Mouse (Mus musculus) hindbrain, embryonic 16.5 days (tissue): ENCODE measurements at regions not wholly inside any gene's neighbourhood (a gene's known extent, or its start where the extent isn't known, plus 50 kb on each side); places are given as distances from the start of the nearest gene placed in this dataset.

Experiments
- ATAC-seq: fragments of 200-750 bp; cut with Nextera tagmentation; 2 replicates; pipeline ENCODE4 v1.8.0; 2017; ENCODE audit warnings: moderate TSS enrichment, moderate library complexity
- H3K27ac ChIP-seq: fragments of 300-500 bp; sonication (generic); 2 replicates; pipeline ENCODE4 v1.5.1; 2014; ENCODE audit warnings: low read depth, mild to moderate bottlenecking, control low read depth, low read length, moderate library complexity
- H3K27me3 ChIP-seq: fragments of 300-500 bp; sonication (generic); replicated peaks from 2 replicates; pipeline ENCODE4 v1.6.1; 2014; ENCODE audit warnings: low read length; ENCODE audit not compliant: control insufficient read depth, insufficient read depth
- H3K36me3 ChIP-seq: fragments of 300-500 bp; sonication (generic); 2 replicates; pipeline ENCODE4 v1.6.1; 2014; ENCODE audit warnings: mild to moderate bottlenecking, low read length, moderate library complexity, mixed read lengths; ENCODE audit not compliant: control insufficient read depth, insufficient read depth
- H3K4me1 ChIP-seq: fragments of 300-500 bp; sonication (generic); 2 replicates; pipeline ENCODE4 v1.6.1; 2014; ENCODE audit warnings: low read depth, low read length; ENCODE audit not compliant: control insufficient read depth, insufficient read depth
- H3K4me2 ChIP-seq: fragments of 300-500 bp; sonication (generic); 2 replicates; pipeline ENCODE4 v1.6.1; 2014; ENCODE audit warnings: mild to moderate bottlenecking, low read length, control low read depth, moderate library complexity
- H3K4me3 ChIP-seq: fragments of 300-500 bp; sonication (generic); 2 replicates; pipeline ENCODE4 v1.5.1; 2014; ENCODE audit warnings: mild to moderate bottlenecking, low read length, control low read depth, moderate library complexity
- H3K9ac ChIP-seq: fragments of 300-500 bp; sonication (generic); 2 replicates; pipeline ENCODE4 v1.6.1; 2014; ENCODE audit warnings: low read depth, mild to moderate bottlenecking, control low read depth, low read length, moderate library complexity
- H3K9me3 ChIP-seq: fragments of 300-500 bp; sonication (generic); 2 replicates; pipeline ENCODE4 v1.6.1; 2014; ENCODE audit warnings: mild to moderate bottlenecking, low read length, moderate library complexity; ENCODE audit not compliant: control insufficient read depth
- WGBS: fragments of 180-500 bp; shearing (Covaris S2); extraction: QIAGEN DNeasy Blood & Tissue Kit; methylation state at CpG from one replicate; pipeline ENCODE4 v1.1.7; 2014; 5-methylcytosine and 5-hydroxymethylcytosine counted together

- H3K4me2 ChIP-seq, result no peak overlapping the region
- no peak overlapping the region for H3K9ac ChIP-seq
- H3K36me3 ChIP-seq, result no peaks in the 10 kb centered on the region
- no peaks in the 10 kb centered on the region for H3K4me1 ChIP-seq
- H3K27me3 ChIP-seq, result no peaks in the 10 kb centered on the region
- H3K4me3 ChIP-seq, result no peak overlapping the region
- H3K9me3 ChIP-seq, result no peaks in the 10 kb centered on the region
- no peak overlapping the region for H3K27ac ChIP-seq
- WGBS, result 81% methylated on average over 9 of the region's 9 CpGs
- ATAC-seq, result no peak
Measured at GRCm38 (mm10) chr3:50830926-50831325, 387.5 kb upstream of the Slc7a11 start.

GRCm38 (mm10) chr3:50842216-50842615 is 382.0 kb upstream of the Noct start:
- no peaks in the 10 kb centered on the region for H3K36me3 ChIP-seq
- no peak overlapping the region for H3K4me2 ChIP-seq
- ATAC-seq, result no peak
- H3K4me3 ChIP-seq, result no peak overlapping the region
- H3K9ac ChIP-seq, result no peak overlapping the region
- H3K27me3 ChIP-seq, result no peaks in the 10 kb centered on the region
- 0 out of 2 replicates have a peak, but pooled peaks cover 7% of the 10 kb centered on the region for H3K4me1 ChIP-seq
- H3K27ac ChIP-seq, result no peak overlapping the region
- WGBS, result 67% methylated on average over 4 of the region's 4 CpGs
- H3K9me3 ChIP-seq, result no peaks in the 10 kb centered on the region

- Histone ChIP-seq H3K9me3 (no peaks in the 10 kb centered on the region), H3K4me3 (no peak overlapping the region), H3K27ac (no peak overlapping the region), H3K36me3 (no peaks in the 10 kb centered on the region), H3K9ac (no peak overlapping the region), H3K4me2 (no peak overlapping the region), H3K27me3 (no peaks in the 10 kb centered on the region), H3K4me1 (0 out of 2 replicates have a peak, but pooled peaks cover 7% of the 10 kb centered on the region)
- WGBS, result 46% methylated on average over 8 of the region's 8 CpGs
- peak; percentile 58 for ATAC-seq
Measured at GRCm38 (mm10) chr3:50844835-50845301, 379.4 kb upstream of the Noct start.

GRCm38 (mm10) chr3:50845311-50845710 is 378.9 kb upstream of the Noct start:
- no peak overlapping the region for H3K4me2 ChIP-seq
- H3K9ac ChIP-seq, result no peak overlapping the region
- ATAC-seq, result no peak

GRCm38 (mm10) chr3:50848528-50848927 is 375.7 kb upstream of the Noct start:
- H3K4me3 ChIP-seq, result no peak overlapping the region
- 62% methylated on average over 3 of the region's 3 CpGs for WGBS
- H3K9ac ChIP-seq, result no peak overlapping the region
- H3K4me2 ChIP-seq, result no peak overlapping the region
- no peaks in the 10 kb centered on the region for H3K9me3 ChIP-seq
- no peaks in the 10 kb centered on the region for H3K36me3 ChIP-seq
- ATAC-seq, result no peak
- no peak overlapping the region for H3K27ac ChIP-seq
- 0 out of 2 replicates have a peak, but pooled peaks cover 7% of the 10 kb centered on the region for H3K4me1 ChIP-seq
- no peaks in the 10 kb centered on the region for H3K27me3 ChIP-seq

More at GRCm38 (mm10) chr3:50845311-50845710, 378.9 kb upstream of the Noct start:
- Histone ChIP-seq H3K4me1 (0 out of 2 replicates have a peak, but pooled peaks cover 7% of the 10 kb centered on the region), H3K27ac (no peak overlapping the region), H3K4me3 (no peak overlapping the region), H3K27me3 (no peaks in the 10 kb centered on the region), H3K9me3 (no peaks in the 10 kb centered on the region), H3K36me3 (no peaks in the 10 kb centered on the region)
- 43% methylated on average over 2 of the region's 2 CpGs for WGBS

- 63% methylated on average over 5 of the region's 5 CpGs for WGBS
- ATAC-seq, result peak; percentile 42; the same call in 1 of the 2 replicates
- H3K4me2 ChIP-seq, result no peak overlapping the region
Measured at GRCm38 (mm10) chr3:50851083-50851637, 373.1 kb upstream of the Noct start.

GRCm38 (mm10) chr3:50867105-50867504 is 357.1 kb upstream of the Noct start:
- H3K4me3 ChIP-seq, result no peak overlapping the region
- no peaks in the 10 kb centered on the region for H3K27me3 ChIP-seq
- no peak overlapping the region for H3K9ac ChIP-seq
- H3K4me1 ChIP-seq, result no peaks in the 10 kb centered on the region
- no peak for ATAC-seq
- 100% methylated on average over 1 of the region's 1 CpGs for whole genome bisulfite sequencing
- H3K36me3 ChIP-seq, result no peaks in the 10 kb centered on the region
- H3K9me3 ChIP-seq, result no peaks in the 10 kb centered on the region
- H3K4me2 ChIP-seq, result no peak overlapping the region
- H3K27ac ChIP-seq, result no peak overlapping the region

More at GRCm38 (mm10) chr3:50851083-50851637, 373.1 kb upstream of the Noct start:
- Histone ChIP-seq H3K27me3 (no peaks in the 10 kb centered on the region), H3K4me1 (no peaks in the 10 kb centered on the region), H3K27ac (no peak overlapping the region), H3K4me3 (no peak overlapping the region), H3K9ac (no peak overlapping the region), H3K9me3 (no peaks in the 10 kb centered on the region), H3K36me3 (no peaks in the 10 kb centered on the region)

GRCm38 (mm10) chr3:50869211-50869610 is 355.0 kb upstream of the Noct start:
- no peak for ATAC-seq
- Histone ChIP-seq H3K4me3 (no peak overlapping the region), H3K4me1 (no peaks in the 10 kb centered on the region), H3K4me2 (no peak overlapping the region), H3K27me3 (no peaks in the 10 kb centered on the region), H3K9me3 (no peaks in the 10 kb centered on the region), H3K27ac (no peak overlapping the region), H3K36me3 (no peaks in the 10 kb centered on the region), H3K9ac (no peak overlapping the region)
- 91% methylated on average over 3 of the region's 3 CpGs for WGBS

- no peak for ATAC-seq
- WGBS, result 68% methylated on average over 4 of the region's 4 CpGs
Measured at GRCm38 (mm10) chr3:50879050-50879449, 345.2 kb upstream of the Noct start.

More at GRCm38 (mm10) chr3:50879050-50879449, 345.2 kb upstream of the Noct start:
- H3K36me3 ChIP-seq, result no peaks in the 10 kb centered on the region
- H3K27me3 ChIP-seq, result no peaks in the 10 kb centered on the region
- no peaks in the 10 kb centered on the region for H3K9me3 ChIP-seq
- no peak overlapping the region for H3K4me3 ChIP-seq
- H3K4me1 ChIP-seq, result peaks cover 5% of the 10 kb centered on the region
- no peak overlapping the region for H3K27ac ChIP-seq
- no peak overlapping the region for H3K4me2 ChIP-seq
- H3K9ac ChIP-seq, result no peak overlapping the region
